Mouse (Mus musculus) stomach, embryonic 14.5 days (tissue): ENCODE data around the gene Mtch1. TPM values are rescaled to one million over a fixed set of nuclear protein-coding genes. Genes with fewer than 3 reads are reported as not detected.

Experiments used
- ATAC-seq: fragments of 200-750 bp; cut with Nextera tagmentation; 2 replicates; pipeline ENCODE4 v1.8.0; 2017; ENCODE audit warnings: low read depth, moderate TSS enrichment; ENCODE audit not compliant: insufficient number of reproducible peaks, insufficient read depth, low FRiP score
- H3K27ac ChIP-seq: fragments of 300-500 bp; sonication (generic); 2 replicates; pipeline ENCODE4 v1.5.1; 2014; ENCODE audit warnings: mild to moderate bottlenecking, low read length, moderate library complexity, mixed read lengths
- H3K27me3 ChIP-seq: fragments of 300-500 bp; sonication (generic); 2 replicates; pipeline ENCODE4 v1.6.1; 2014; ENCODE audit warnings: low read length, control low read depth, mixed read lengths; ENCODE audit not compliant: control insufficient read depth, insufficient read depth
- H3K36me3 ChIP-seq: fragments of 300-500 bp; sonication (generic); 2 replicates; pipeline ENCODE4 v1.6.1; 2014; ENCODE audit warnings: mild to moderate bottlenecking, control low read depth, low read length, moderate library complexity, mixed read lengths; ENCODE audit not compliant: control insufficient read depth, insufficient read depth
- H3K4me1 ChIP-seq: fragments of 300-500 bp; sonication (generic); 2 replicates; pipeline ENCODE4 v1.6.1; 2014; ENCODE audit warnings: low read length, control low read depth, mixed read lengths; ENCODE audit not compliant: control insufficient read depth, insufficient read depth
- H3K4me2 ChIP-seq: fragments of 300-500 bp; sonication (generic); replicated peaks from 2 replicates; pipeline ENCODE4 v1.6.1; 2014; ENCODE audit warnings: low read depth, low read length, control low read depth
- H3K4me3 ChIP-seq: fragments of 300-500 bp; sonication (generic); 2 replicates; pipeline ENCODE4 v1.5.1; 2014; ENCODE audit warnings: low read depth, low read length, control low read depth
- H3K9ac ChIP-seq: fragments of 300-500 bp; sonication (generic); replicated peaks from 2 replicates; pipeline ENCODE4 v1.6.1; 2014; ENCODE audit warnings: low read depth, mild to moderate bottlenecking, control low read depth, low read length, moderate library complexity, mixed read lengths
- H3K9me3 ChIP-seq: fragments of 300-500 bp; sonication (generic); 2 replicates; pipeline ENCODE4 v1.6.1; 2016; ENCODE audit warnings: low read depth, low read length, control low read depth; ENCODE audit not compliant: control insufficient read depth
- WGBS: fragments of 180-500 bp; shearing (Covaris S2); extraction: QIAGEN DNeasy Blood & Tissue Kit; methylation state at CpG from one replicate; pipeline ENCODE4 v1.1.7; 2014; 5-methylcytosine and 5-hydroxymethylcytosine counted together
- polyA plus RNA-seq: library from polyadenylated mRNA; unstranded; fragments of >200 nt; fragmentation: Nextera tagmentation; extraction: Ambion mirVana; gene quantifications from 2 replicates; pipeline ENCODE4 v1.2.1, GENCODE M21; 2014

Gene Mtch1
- polyA plus RNA-seq, 1 experiment from 2014 or later, result 287 TPM

DNA sequence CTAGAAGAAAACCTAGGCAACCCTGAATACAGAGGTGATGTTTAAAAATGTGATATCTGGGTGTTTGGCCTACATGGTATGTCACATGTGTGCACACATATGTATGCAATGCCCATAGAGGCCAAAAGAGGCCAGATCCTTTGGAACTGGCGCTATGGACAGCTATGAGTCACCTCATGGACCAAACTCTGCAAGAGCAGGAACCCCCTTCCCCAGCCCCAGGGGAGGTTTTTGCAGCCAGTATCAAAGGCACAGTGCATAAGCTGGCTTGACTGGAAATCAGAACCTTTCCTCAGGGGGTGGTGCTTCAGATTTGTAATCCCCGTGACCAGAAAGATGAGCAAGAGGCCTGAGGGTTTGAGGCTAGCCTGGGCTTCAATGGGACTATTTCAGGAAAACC is 35.7 kb downstream of the Mtch1 start:
- ATAC-seq, result no peak
- H3K9ac ChIP-seq, result no peak overlapping the region
- peaks cover 4% of the 10 kb centered on the region; the same call in 1 of the 2 replicates for H3K4me1 ChIP-seq
- 0 out of 2 replicates have a peak, but pooled peaks cover 3% of the 10 kb centered on the region for H3K9me3 ChIP-seq
- no peak overlapping the region for H3K4me2 ChIP-seq
- H3K27ac ChIP-seq, result no peak overlapping the region
- H3K27me3 ChIP-seq, result no peaks in the 10 kb centered on the region
- no peaks in the 10 kb centered on the region for H3K36me3 ChIP-seq
- H3K4me3 ChIP-seq, result no peak overlapping the region
- 92% methylated on average over 2 of the region's 2 CpGs for WGBS

GRCm38 (mm10) chr17:29311602-29312001 is 36.1 kb downstream of the Mtch1 start:
- H3K4me2 ChIP-seq, result no peak overlapping the region
- 0 out of 2 replicates have a peak, but pooled peaks cover 3% of the 10 kb centered on the region for H3K9me3 ChIP-seq
- H3K4me1 ChIP-seq, result peaks cover 7% of the 10 kb centered on the region; the same call in 1 of the 2 replicates
- H3K36me3 ChIP-seq, result no peaks in the 10 kb centered on the region
- H3K27me3 ChIP-seq, result no peaks in the 10 kb centered on the region
- no peak overlapping the region for H3K9ac ChIP-seq
- no peak for ATAC-seq
- WGBS, result 88% methylated on average over 8 of the region's 8 CpGs
- no peak overlapping the region for H3K27ac ChIP-seq
- no peak overlapping the region for H3K4me3 ChIP-seq

- Histone ChIP-seq H3K4me1 (peaks cover 16% of the 10 kb centered on the region), H3K27ac (no peak overlapping the region), H3K36me3 (no peaks in the 10 kb centered on the region), H3K4me2 (no peak overlapping the region), H3K4me3 (no peak overlapping the region), H3K27me3 (no peaks in the 10 kb centered on the region), H3K9ac (no peak overlapping the region), H3K9me3 (0 out of 2 replicates have a peak, but pooled peaks cover 3% of the 10 kb centered on the region)
- ATAC-seq, result no peak
- 78% methylated on average over 21 of the region's 21 CpGs for WGBS
Observed at GRCm38 (mm10) chr17:29310056-29310623, 37.6 kb downstream of the Mtch1 start.

DNA sequence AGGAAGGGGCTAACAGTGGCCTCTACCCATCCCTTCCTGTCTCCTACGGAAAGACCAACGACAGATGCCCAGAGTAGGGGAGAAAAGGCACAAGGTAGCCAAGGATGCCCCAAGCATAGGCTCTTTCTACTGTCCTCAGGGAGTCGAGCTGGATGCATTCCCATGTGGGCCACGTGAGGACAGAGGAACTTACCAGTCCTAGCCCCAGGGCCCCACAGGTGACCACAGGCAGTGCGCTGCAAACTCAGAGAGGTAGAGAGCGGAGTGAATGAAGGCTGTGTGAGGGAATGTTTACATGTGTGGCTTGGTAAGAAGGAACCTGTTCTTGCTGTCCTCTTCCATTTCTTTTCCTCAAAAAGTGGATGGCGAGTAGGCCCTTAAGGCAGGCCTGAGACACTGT is 41.9 kb downstream of the Mtch1 start:
- H3K9me3 ChIP-seq, result no peaks in the 10 kb centered on the region
- no peak overlapping the region for H3K4me3 ChIP-seq
- no peaks in the 10 kb centered on the region; the same call in 1 of the 2 replicates for H3K36me3 ChIP-seq
- 58% methylated on average over 7 of the region's 7 CpGs for WGBS
- ATAC-seq, result no peak
- H3K4me1 ChIP-seq, result peaks cover 21% of the 10 kb centered on the region
- H3K9ac ChIP-seq, result no peak overlapping the region
- H3K27ac ChIP-seq, result no peak overlapping the region
- H3K27me3 ChIP-seq, result no peaks in the 10 kb centered on the region
- no peak overlapping the region for H3K4me2 ChIP-seq

GRCm38 (mm10) chr17:29305058-29305806 is 42.5 kb downstream of the Mtch1 start:
- Histone ChIP-seq H3K27me3 (no peaks in the 10 kb centered on the region), H3K4me1 (peaks cover 21% of the 10 kb centered on the region), H3K27ac (no peak overlapping the region), H3K36me3 (no peaks in the 10 kb centered on the region; the same call in 1 of the 2 replicates), H3K4me2 (no peak overlapping the region; the same call in 1 of the 2 replicates), H3K9me3 (no peaks in the 10 kb centered on the region), H3K4me3 (no peak overlapping the region), H3K9ac (no peak overlapping the region)
- no peak for ATAC-seq
- WGBS, result 13% methylated on average over 15 of the region's 15 CpGs

GRCm38 (mm10) chr17:29304376-29305057 is 43.2 kb downstream of the Mtch1 start:
- H3K27ac ChIP-seq, result no peak overlapping the region
- H3K9ac ChIP-seq, result no peak overlapping the region
- ATAC-seq, result no peak
- H3K36me3 ChIP-seq, result no peaks in the 10 kb centered on the region; the same call in 1 of the 2 replicates
- no peak overlapping the region; the same call in 1 of the 2 replicates for H3K4me2 ChIP-seq
- peaks cover 21% of the 10 kb centered on the region for H3K4me1 ChIP-seq
- 57% methylated on average over 13 of the region's 13 CpGs for WGBS
- H3K27me3 ChIP-seq, result no peaks in the 10 kb centered on the region
- no peaks in the 10 kb centered on the region for H3K9me3 ChIP-seq
- no peak overlapping the region for H3K4me3 ChIP-seq

DNA sequence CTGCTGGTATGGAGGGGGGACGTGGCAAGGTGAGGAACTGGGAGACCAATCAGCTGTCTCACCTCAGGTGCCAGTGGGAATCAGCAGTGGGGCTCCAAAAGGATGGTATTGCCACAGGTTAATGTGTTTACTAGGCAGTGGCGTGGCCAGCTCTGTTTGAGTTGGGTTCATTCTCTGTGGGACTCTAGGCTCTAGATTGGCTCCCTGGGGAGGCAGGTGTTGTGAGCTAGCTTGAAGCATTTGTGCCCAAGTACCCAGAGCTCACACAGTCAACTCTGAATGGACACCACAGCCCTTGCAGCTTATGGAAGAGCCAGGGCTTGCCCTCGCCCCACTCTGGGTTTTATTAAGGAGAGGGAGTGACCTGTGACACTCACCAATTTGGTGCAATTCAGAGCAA is 43.9 kb downstream of the Mtch1 start:
- Histone ChIP-seq H3K4me1 (peaks cover 21% of the 10 kb centered on the region), H3K4me2 (no peak overlapping the region), H3K27ac (no peak overlapping the region), H3K9ac (no peak overlapping the region), H3K9me3 (no peaks in the 10 kb centered on the region), H3K27me3 (no peaks in the 10 kb centered on the region), H3K36me3 (no peaks in the 10 kb centered on the region; the same call in 1 of the 2 replicates), H3K4me3 (no peak overlapping the region)
- WGBS, result 74% methylated on average over 3 of the region's 3 CpGs
- no peak for ATAC-seq

DNA sequence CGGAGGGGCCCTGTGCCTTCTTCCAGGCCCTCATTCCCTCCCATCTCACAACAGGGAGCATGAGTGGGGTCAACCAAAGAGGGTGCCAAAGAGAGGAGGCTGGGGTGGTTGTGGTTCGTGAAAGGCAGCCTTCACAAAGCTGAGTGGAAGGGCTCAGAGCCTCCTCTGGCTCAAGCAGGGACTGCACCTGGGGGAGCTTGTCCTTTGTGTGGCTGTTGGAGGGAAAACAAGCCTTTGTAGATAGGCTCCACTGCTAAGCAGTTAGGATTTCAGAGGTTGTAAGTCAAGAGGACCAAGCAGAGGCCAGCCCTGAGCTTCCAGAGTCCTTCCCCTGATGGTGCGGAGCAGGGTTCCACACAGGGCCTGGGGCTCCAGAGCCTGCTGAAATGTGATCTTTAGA is 44.6 kb downstream of the Mtch1 start:
- H3K36me3 ChIP-seq, result no peaks in the 10 kb centered on the region; the same call in 1 of the 2 replicates
- H3K4me3 ChIP-seq, result no peak overlapping the region
- H3K9me3 ChIP-seq, result no peaks in the 10 kb centered on the region
- no peak overlapping the region for H3K27ac ChIP-seq
- peaks cover 21% of the 10 kb centered on the region for H3K4me1 ChIP-seq
- H3K27me3 ChIP-seq, result no peaks in the 10 kb centered on the region
- peak; percentile 44; the same call in 1 of the 2 replicates for ATAC-seq
- no peak overlapping the region for H3K4me2 ChIP-seq
- no peak overlapping the region for H3K9ac ChIP-seq
- WGBS, result 57% methylated on average over 3 of the region's 3 CpGs
